Mouse (Mus musculus) midbrain, postnatal 0 days (tissue): ENCODE data around the gene Mrpl16. TPM values are rescaled to one million over a fixed set of nuclear protein-coding genes. Genes with fewer than 3 reads are reported as not detected.

Source experiments
- ATAC-seq: fragments of 200-750 bp; cut with Nextera tagmentation; 2 replicates; pipeline ENCODE4 v1.8.0; 2017; ENCODE audit warnings: moderate number of reproducible peaks, mild to moderate bottlenecking, moderate TSS enrichment, moderate library complexity; ENCODE audit not compliant: low FRiP score
- DNase-seq: peaks from one replicate; pipeline ENCODE4 v3.0.0-alpha.2; 2015; ENCODE audit warnings: low spot score
- H3K27ac ChIP-seq: fragments of 300-500 bp; sonication (generic); 2 replicates; pipeline ENCODE4 v1.5.1; 2014; ENCODE audit warnings: low read depth, mild to moderate bottlenecking, low read length, mixed read lengths
- H3K27me3 ChIP-seq: fragments of 300-500 bp; sonication (generic); 2 replicates; pipeline ENCODE4 v1.6.1; 2014; ENCODE audit warnings: low read length, control low read depth, mixed read lengths; ENCODE audit not compliant: insufficient read depth
- H3K36me3 ChIP-seq: fragments of 300-500 bp; sonication (generic); 2 replicates; pipeline ENCODE4 v1.6.1; 2014; ENCODE audit warnings: low read length, control low read depth, mixed read lengths; ENCODE audit not compliant: insufficient read depth
- H3K4me1 ChIP-seq: fragments of 300-500 bp; sonication (generic); 2 replicates; pipeline ENCODE4 v1.6.1; 2014; ENCODE audit warnings: mild to moderate bottlenecking, control low read depth, antibody characterized with exemption, low read length, mixed read lengths; ENCODE audit not compliant: insufficient read depth
- H3K4me2 ChIP-seq: fragments of 300-500 bp; sonication (generic); 2 replicates; pipeline ENCODE4 v1.6.1; 2014; ENCODE audit warnings: low read depth, mild to moderate bottlenecking, low read length, mixed read lengths; ENCODE audit not compliant: poor library complexity, severe bottlenecking
- H3K4me3 ChIP-seq: fragments of 300-500 bp; sonication (generic); 2 replicates; pipeline ENCODE4 v1.5.1; 2014; ENCODE audit warnings: low read depth, mild to moderate bottlenecking, low read length, moderate library complexity
- H3K9ac ChIP-seq: fragments of 300-500 bp; sonication (generic); replicated peaks from 2 replicates; pipeline ENCODE4 v1.6.1; 2014; ENCODE audit warnings: mild to moderate bottlenecking, low read length, moderate library complexity, mixed read lengths; ENCODE audit not compliant: poor library complexity, severe bottlenecking
- H3K9me3 ChIP-seq: fragments of 300-500 bp; sonication (generic); 2 replicates; pipeline ENCODE4 v1.6.1; 2016; ENCODE audit warnings: low read length, control low read depth
- CTCF ChIP-seq: IDR thresholded peaks from 2 replicates; pipeline ENCODE4 v1.5.1; 2016; ENCODE audit warnings: antibody characterized with exemption, mild to moderate bottlenecking
- WGBS: fragments of 180-500 bp; shearing (Covaris S2); extraction: QIAGEN DNeasy Blood & Tissue Kit; methylation state at CpG from one replicate; pipeline ENCODE4 v1.1.7; 2014; 5-methylcytosine and 5-hydroxymethylcytosine counted together
- polyA plus RNA-seq: library from polyadenylated mRNA; unstranded; fragments of >200 nt; fragmentation: Nextera tagmentation; extraction: Ambion mirVana; gene quantifications from 2 replicates; pipeline ENCODE4 v1.2.1, GENCODE M21; 2015
- total RNA-seq: library from RNA; depleted of rRNA; stranded (reverse); fragments of >200 nt; gene quantifications from 2 replicates; pipeline ENCODE4 v1.2.3, GENCODE M21; 2014; rRNA removed

The Mrpl16 gene
- total RNA-seq (15.6 and 22.8 TPM in 2 replicates), polyA plus RNA-seq (52.3 and 53.0 TPM in 2 replicates)

DNA sequence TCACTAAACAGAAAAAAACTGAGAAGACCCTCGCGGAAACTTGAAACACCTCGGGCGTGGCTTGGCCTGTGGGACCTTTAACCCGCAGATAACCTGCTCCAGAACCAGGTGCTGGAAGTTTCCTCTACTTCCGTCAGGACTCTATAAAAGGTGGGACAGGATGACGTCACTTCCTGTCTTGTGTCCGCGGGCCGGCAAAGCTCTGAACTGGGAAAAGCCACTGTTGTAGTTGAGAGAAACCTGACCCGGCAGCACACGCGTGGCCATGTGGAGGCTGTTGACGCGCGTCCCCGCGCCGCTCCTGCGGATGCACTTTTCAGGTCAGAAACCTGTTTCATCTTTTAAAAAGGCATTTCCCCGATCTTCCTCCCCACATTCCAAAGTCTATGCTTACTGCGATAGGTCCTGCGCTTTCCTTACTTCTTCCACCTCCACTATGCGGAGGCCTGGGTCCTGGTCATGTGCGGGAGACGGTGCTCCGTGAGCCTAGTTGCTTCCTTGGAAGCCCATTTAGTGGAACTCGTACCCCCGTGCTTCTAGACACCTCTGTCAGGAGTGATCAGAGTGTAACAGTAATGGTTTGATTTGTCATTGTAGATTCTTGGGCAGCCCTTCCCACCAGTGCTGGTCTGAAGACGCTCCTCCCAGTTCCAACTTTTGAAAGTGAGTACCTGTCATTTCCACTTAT is at the start of gene Mrpl16:
TSS of gene Mrpl16 (plus strand) at position 187 of the 688 bp plus-strand sequence.
- peaks cover 13% of the 10 kb centered on the region for H3K36me3 ChIP-seq
- no peak for TF ChIP-seq CTCF
- peak; percentile 93 for ATAC-seq
- H3K27me3 ChIP-seq = no peaks in the 10 kb centered on the region
- H3K4me2 ChIP-seq = peak within 1 kb of the TSS; percentile 55
- H3K4me3 ChIP-seq = peak within 1 kb of the TSS; percentile 58
- DNase-seq = peak; percentile 96
- H3K4me1 ChIP-seq = no peaks in the 10 kb centered on the region
- WGBS = under 1% methylated on average over 30 of the region's 30 CpGs
- no peaks in the 10 kb centered on the region for H3K9me3 ChIP-seq
- H3K9ac ChIP-seq = peak within 1 kb of the TSS; percentile 67
- peak within 1 kb of the TSS; percentile 21 for H3K27ac ChIP-seq

DNA sequence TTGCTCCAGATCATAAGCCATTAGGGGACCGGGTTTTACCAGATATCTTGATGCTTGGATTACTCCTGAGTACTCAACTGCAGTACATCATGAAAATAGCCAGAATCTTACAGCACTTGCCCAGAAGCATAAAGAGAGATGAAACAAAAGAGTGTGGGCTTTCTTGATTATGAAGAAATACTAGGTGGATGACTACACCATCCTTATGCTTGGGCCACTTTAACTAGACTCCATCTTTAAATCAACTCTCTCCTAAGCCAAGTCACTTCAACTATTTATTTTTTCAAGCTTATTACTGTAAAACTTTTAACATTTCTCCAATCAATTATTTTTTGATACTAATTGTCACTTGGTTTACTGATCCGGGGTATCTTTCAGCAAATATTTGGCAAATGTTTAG is 46.3 kb upstream of the Mrpl16 start:
- Histone ChIP-seq H3K27ac (no peak overlapping the region), H3K9ac (no peak overlapping the region), H3K4me2 (no peak overlapping the region), H3K4me1 (no peaks in the 10 kb centered on the region), H3K4me3 (no peak overlapping the region), H3K9me3 (no peaks in the 10 kb centered on the region), H3K27me3 (no peaks in the 10 kb centered on the region), H3K36me3 (no peaks in the 10 kb centered on the region)
- ATAC-seq = no peak
- WGBS = 93% methylated on average over 2 of the region's 2 CpGs
- no peak for DNase-seq
- no peak for TF ChIP-seq CTCF

DNA sequence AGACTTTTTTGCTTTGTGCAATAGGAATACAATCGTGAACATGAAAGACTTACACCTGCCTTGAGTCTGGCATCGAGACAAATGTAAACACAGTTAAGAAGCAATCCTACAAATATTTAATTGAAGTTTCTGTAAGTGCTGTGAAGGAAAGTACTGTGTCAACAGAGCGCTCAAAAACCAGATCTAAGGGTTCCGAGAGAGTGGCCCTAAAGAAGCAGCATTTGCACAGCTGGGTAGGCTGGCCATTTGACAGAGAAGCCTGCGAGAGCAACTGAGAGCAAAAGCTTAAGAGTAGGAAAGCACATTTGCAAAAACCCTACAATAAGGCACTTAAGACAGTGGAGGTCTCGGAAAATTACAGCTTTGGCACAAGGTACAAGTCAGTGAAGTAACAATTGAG is 45.9 kb upstream of the Mrpl16 start:
- DNase-seq (no peak), ATAC-seq (no peak)
- H3K9ac ChIP-seq = no peak overlapping the region
- no peaks in the 10 kb centered on the region for H3K36me3 ChIP-seq
- no peak overlapping the region for H3K27ac ChIP-seq
- no peaks in the 10 kb centered on the region for H3K27me3 ChIP-seq
- WGBS = 81% methylated on average over 6 of the region's 6 CpGs
- TF ChIP-seq CTCF = no peak
- no peak overlapping the region for H3K4me2 ChIP-seq
- no peaks in the 10 kb centered on the region for H3K4me1 ChIP-seq
- H3K9me3 ChIP-seq = no peaks in the 10 kb centered on the region
- no peak overlapping the region for H3K4me3 ChIP-seq

DNA sequence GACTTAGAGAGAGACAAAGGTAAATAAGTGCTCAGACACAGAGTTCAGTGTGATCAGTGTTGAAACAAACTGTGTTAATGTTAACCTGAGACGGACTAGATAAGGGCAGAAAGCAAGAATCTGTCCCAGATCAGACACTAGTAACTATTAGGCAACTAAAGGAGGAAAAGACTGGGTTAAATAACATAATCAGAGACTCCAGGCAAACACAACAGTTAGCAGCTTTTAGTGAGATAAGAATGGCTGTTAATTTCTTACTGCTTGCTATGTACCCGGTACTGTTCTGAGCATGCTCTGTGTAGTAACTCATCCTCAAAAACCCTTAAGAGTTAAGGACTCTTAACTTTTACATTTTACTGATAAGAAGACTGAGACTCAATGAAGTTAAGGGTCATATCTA is 44.3 kb upstream of the Mrpl16 start:
- Histone ChIP-seq H3K9ac (no peak overlapping the region), H3K27ac (no peak overlapping the region), H3K4me3 (no peak overlapping the region), H3K36me3 (no peaks in the 10 kb centered on the region), H3K9me3 (no peaks in the 10 kb centered on the region), H3K4me1 (no peaks in the 10 kb centered on the region), H3K4me2 (no peak overlapping the region), H3K27me3 (no peaks in the 10 kb centered on the region)
- TF ChIP-seq CTCF = no peak
- no peak for ATAC-seq
- 90% methylated on average over 2 of the region's 2 CpGs for WGBS
- DNase-seq = no peak

DNA sequence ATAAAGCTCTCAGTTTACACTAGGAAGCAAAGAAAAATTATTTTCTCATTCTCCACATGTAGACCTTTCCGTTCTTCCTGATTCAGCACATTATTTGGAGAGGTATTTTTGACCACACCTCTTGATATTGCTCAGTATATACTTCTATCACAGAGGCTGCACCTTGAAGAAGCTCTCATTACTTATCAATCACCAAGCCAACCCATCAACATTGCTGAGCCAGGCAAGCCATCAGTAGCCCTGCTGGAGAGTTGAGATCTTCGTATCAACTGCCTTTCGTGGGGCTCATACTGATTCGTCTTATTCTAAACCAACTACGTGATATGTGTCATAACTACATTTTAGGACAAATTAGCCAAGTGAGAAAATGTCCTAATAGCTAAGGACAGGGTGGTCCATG is 42.9 kb upstream of the Mrpl16 start:
- H3K4me3 ChIP-seq = no peak overlapping the region
- no peak overlapping the region for H3K9ac ChIP-seq
- no peaks in the 10 kb centered on the region for H3K9me3 ChIP-seq
- no peaks in the 10 kb centered on the region for H3K4me1 ChIP-seq
- H3K36me3 ChIP-seq = no peaks in the 10 kb centered on the region
- ATAC-seq (no peak), DNase-seq (no peak)
- H3K27ac ChIP-seq = no peak overlapping the region
- H3K27me3 ChIP-seq = no peaks in the 10 kb centered on the region
- WGBS = 96% methylated on average over 5 of the region's 5 CpGs
- TF ChIP-seq CTCF = no peak
- H3K4me2 ChIP-seq = no peak overlapping the region

DNA sequence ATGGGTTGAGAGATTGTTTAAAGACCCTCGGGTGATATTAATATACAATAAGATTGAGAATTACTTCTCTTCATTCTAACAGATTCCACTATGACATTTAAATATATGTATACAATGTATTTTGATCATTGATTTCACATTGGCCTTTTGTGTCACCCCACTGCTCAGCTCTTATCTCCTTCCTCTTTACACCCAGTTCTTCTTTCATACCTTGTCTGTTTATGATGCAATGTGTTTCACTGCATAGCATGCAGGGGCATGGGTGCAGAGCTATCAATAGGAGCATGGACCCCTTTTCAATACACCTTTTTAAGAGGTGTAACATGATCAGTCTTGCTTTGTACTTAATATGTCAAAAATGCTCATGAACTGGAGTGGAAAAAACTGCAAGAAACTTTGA is 39.9 kb upstream of the Mrpl16 start:
- 74% methylated on average over 1 of the region's 1 CpGs for WGBS
- H3K4me2 ChIP-seq = no peak overlapping the region
- ATAC-seq (no peak), DNase-seq (no peak)
- H3K4me1 ChIP-seq = no peaks in the 10 kb centered on the region
- H3K27ac ChIP-seq = no peak overlapping the region
- H3K27me3 ChIP-seq = no peaks in the 10 kb centered on the region
- no peaks in the 10 kb centered on the region for H3K36me3 ChIP-seq
- no peak overlapping the region for H3K4me3 ChIP-seq
- H3K9ac ChIP-seq = no peak overlapping the region
- TF ChIP-seq CTCF = no peak
- no peaks in the 10 kb centered on the region for H3K9me3 ChIP-seq
